Mouse (Mus musculus): ENCODE data around the gene Pcgf1. TPM values are rescaled to one million over a fixed set of nuclear protein-coding genes. Genes with fewer than 3 reads are reported as not detected.
A peak's percentile ranks its signal among the peaks of the same experiment; 100 is the strongest.

Pcgf1 gene
- polyA plus RNA-seq, 1 experiment from 2014 or later: 29.9 TPM

- TF ChIP-seq CTCF (IDR thresholded peaks at IDR 0.05; ENCODE audit: low read depth): peak; percentile 65
- WGBS: 2% methylated on average over 25 of the region's 25 CpGs
- peak within 1 kb of the TSS; percentile 76 for H3K9ac ChIP-seq
- H3K4me1 ChIP-seq (ENCODE audit: insufficient read depth): peaks cover 7% of the 10 kb centered on the region; the same call in 1 of the 2 replicates
- H3K4me2 ChIP-seq: peak within 1 kb of the TSS; percentile 100
- H3K27ac ChIP-seq (ENCODE audit: low read depth): peak within 1 kb of the TSS; percentile 80
- H3K4me3 ChIP-seq (ENCODE audit: low read depth, low read length): peak within 1 kb of the TSS; percentile 80
- H3K27me3 ChIP-seq (ENCODE audit: insufficient read depth, low read length): no peaks in the 10 kb centered on the region
- no peaks in the 10 kb centered on the region for H3K9me3 ChIP-seq (ENCODE audit: low read depth, low read length)
- 0 out of 2 replicates have a peak, but pooled peaks cover 3% of the 10 kb centered on the region for H3K36me3 ChIP-seq (ENCODE audit: insufficient read depth)
- DNase-seq: peak; percentile 91
- peak; percentile 88 for ATAC-seq (ENCODE audit: insufficient read depth)
These were observed 23.6 kb downstream of the Pcgf1 start, which contains the start of the genes Ccdc142 and Gm42688 for GRCm38 (mm10) chr6:83101316-83101687. Ccdc142 (plus strand) TSS chr6:83101601. Gm42688 (plus strand) TSS chr6:83101617.

GRCm38 (mm10) chr6:83101688-83102556, 24.3 kb downstream of the Pcgf1 start:
- ATAC-seq (ENCODE audit: insufficient read depth) (peak; percentile 84), DNase-seq (peak; percentile 80)
- peak overlapping the region; percentile 100 for H3K4me2 ChIP-seq
- peaks cover 7% of the 10 kb centered on the region; the same call in 1 of the 2 replicates for H3K4me1 ChIP-seq (ENCODE audit: insufficient read depth)
- WGBS: under 1% methylated on average over 68 of the region's 74 CpGs
- peak overlapping the region; percentile 80 for H3K27ac ChIP-seq (ENCODE audit: low read depth)
- peak; percentile 45 for TF ChIP-seq CTCF (IDR thresholded peaks at IDR 0.05; ENCODE audit: low read depth)
- no peaks in the 10 kb centered on the region for H3K9me3 ChIP-seq (ENCODE audit: low read depth, low read length)
- H3K9ac ChIP-seq: peak overlapping the region; percentile 76
- H3K4me3 ChIP-seq (ENCODE audit: low read depth, low read length): peak overlapping the region; percentile 80
- peaks cover 7% of the 10 kb centered on the region; the same call in 1 of the 2 replicates for H3K36me3 ChIP-seq (ENCODE audit: insufficient read depth)
- H3K27me3 ChIP-seq (ENCODE audit: insufficient read depth, low read length): no peaks in the 10 kb centered on the region

GRCm38 (mm10) chr6:83103130-83103650, 25.5 kb downstream of the Pcgf1 start:
- WGBS: 43% methylated on average over 11 of the region's 11 CpGs
- peak overlapping the region; percentile 100 for H3K4me2 ChIP-seq
- ATAC-seq (ENCODE audit: insufficient read depth) (no peak), DNase-seq (no peak)
- peaks cover 9% of the 10 kb centered on the region; the same call in 1 of the 2 replicates for H3K36me3 ChIP-seq (ENCODE audit: insufficient read depth)
- no peaks in the 10 kb centered on the region for H3K9me3 ChIP-seq (ENCODE audit: low read depth, low read length)
- peaks cover 7% of the 10 kb centered on the region; the same call in 1 of the 2 replicates for H3K4me1 ChIP-seq (ENCODE audit: insufficient read depth)
- no peak for TF ChIP-seq CTCF (IDR thresholded peaks at IDR 0.05; ENCODE audit: low read depth)
- H3K27ac ChIP-seq (ENCODE audit: low read depth): no peak overlapping the region
- no peak overlapping the region for H3K9ac ChIP-seq
- H3K27me3 ChIP-seq (ENCODE audit: insufficient read depth, low read length): no peaks in the 10 kb centered on the region
- H3K4me3 ChIP-seq (ENCODE audit: low read depth, low read length): no peak overlapping the region

DNA sequence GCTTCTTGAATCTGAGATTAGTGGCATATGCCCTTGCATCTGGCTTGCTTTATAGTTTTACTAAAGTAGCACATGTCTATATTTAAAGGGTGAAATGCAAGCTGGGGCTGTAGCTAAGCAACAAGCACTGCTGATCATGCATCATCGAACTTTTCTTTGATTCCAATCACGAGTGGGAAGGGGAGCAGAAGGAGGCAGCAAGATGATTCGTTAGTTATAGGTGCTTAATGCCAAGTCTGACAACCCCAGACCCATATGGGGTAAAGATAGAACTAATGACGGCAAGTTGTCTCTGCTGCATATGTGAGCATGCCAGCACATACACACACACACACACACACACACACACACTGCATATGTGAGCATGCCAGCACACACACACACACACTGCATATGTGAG, 26.5 kb downstream of the Pcgf1 start:
- 71% methylated on average over 4 of the region's 4 CpGs for WGBS
- DNase-seq: no peak
- Histone ChIP-seq H3K27ac (ENCODE audit: low read depth) (no peak overlapping the region), H3K4me2 (no peak overlapping the region), H3K4me3 (ENCODE audit: low read depth, low read length) (no peak overlapping the region), H3K9ac (no peak overlapping the region), H3K27me3 (ENCODE audit: insufficient read depth, low read length) (no peaks in the 10 kb centered on the region), H3K4me1 (ENCODE audit: insufficient read depth) (peaks cover 9% of the 10 kb centered on the region; the same call in 1 of the 2 replicates), H3K36me3 (ENCODE audit: insufficient read depth) (peaks cover 9% of the 10 kb centered on the region; the same call in 1 of the 2 replicates), H3K9me3 (ENCODE audit: low read depth, low read length) (no peaks in the 10 kb centered on the region)
- no peak for ATAC-seq (ENCODE audit: insufficient read depth)
- TF ChIP-seq CTCF (IDR thresholded peaks at IDR 0.05; ENCODE audit: low read depth): no peak

GRCm38 (mm10) chr6:83107566-83108400, 30.1 kb downstream of the Pcgf1 start:
- H3K9me3 ChIP-seq (ENCODE audit: low read depth, low read length): no peaks in the 10 kb centered on the region
- DNase-seq (peak; percentile 86), ATAC-seq (ENCODE audit: insufficient read depth) (peak; percentile 31; the same call in 1 of the 2 replicates)

More at GRCm38 (mm10) chr6:83107566-83108400, 30.1 kb downstream of the Pcgf1 start:
- H3K4me2 ChIP-seq: peak overlapping the region; percentile 85
- peaks cover 10% of the 10 kb centered on the region; the same call in 1 of the 2 replicates for H3K4me1 ChIP-seq (ENCODE audit: insufficient read depth)
- peak overlapping the region; percentile 88 for H3K9ac ChIP-seq
- peak; percentile 90 for TF ChIP-seq CTCF (IDR thresholded peaks at IDR 0.05; ENCODE audit: low read depth)
- peaks cover 16% of the 10 kb centered on the region; the same call in 1 of the 2 replicates for H3K36me3 ChIP-seq (ENCODE audit: insufficient read depth)
- 39% methylated on average over 13 of the region's 13 CpGs for WGBS
- no peaks in the 10 kb centered on the region for H3K27me3 ChIP-seq (ENCODE audit: insufficient read depth, low read length)
- H3K27ac ChIP-seq (ENCODE audit: low read depth): 0 out of 2 replicates have a peak overlapping the region, but pooled peaks have one; percentile 85
- H3K4me3 ChIP-seq (ENCODE audit: low read depth, low read length): peak overlapping the region; percentile 73

Data from lung, embryonic 14.5 days (tissue).